Mouse (Mus musculus): Measurements from ENCODE around the gene Slc25a14.

- no peak for TF ChIP-seq POLR2A (IDR thresholded peaks at IDR 0.05; ENCODE audit: low read depth, low read length)
- TF ChIP-seq CTCF (IDR thresholded peaks at IDR 0.05; ENCODE audit: extremely low read depth, insufficient read length, insufficient replicate concordance, low read depth, low read length): no peak
These were observed 86.5 kb downstream of the Slc25a14 start for GRCm38 (mm10) chrX:48709701-48710100.
